Mouse (Mus musculus): Measurements from ENCODE around the gene Gtf3c3.

The Gtf3c3 gene

GRCm38 (mm10) chr1:54438340-54439079 is at the start of gene Gtf3c3:
Gene Gtf3c3, minus strand, starts transcription at chr1:54438971.
- peak; percentile 85 for DNase-seq

- DNase-seq, result no peak
Measured at GRCm38 (mm10) chr1:54484744-54485420, 46.1 kb upstream of the Gtf3c3 start.

GRCm38 (mm10) chr1:54480491-54480890 is 41.7 kb upstream of the Gtf3c3 start:
- no peak for DNase-seq

- no peak for DNase-seq
Measured at GRCm38 (mm10) chr1:54468662-54469061, 29.9 kb upstream of the Gtf3c3 start.

GRCm38 (mm10) chr1:54467366-54467765 is 28.6 kb upstream of the Gtf3c3 start:
- DNase-seq, result no peak

GRCm38 (mm10) chr1:54452116-54452515 is 13.3 kb upstream of the Gtf3c3 start:
- DNase-seq, result no peak

- no peak for DNase-seq
Measured at GRCm38 (mm10) chr1:54448833-54449232, 10.1 kb upstream of the Gtf3c3 start.

- peak; percentile 10 for DNase-seq
Measured at GRCm38 (mm10) chr1:54443641-54444040, 4.9 kb upstream of the Gtf3c3 start.

- DNase-seq, result no peak
Measured at GRCm38 (mm10) chr1:54439080-54439476, 307 bp upstream of the Gtf3c3 start.

- DNase-seq, result no peak
Measured at GRCm38 (mm10) chr1:54422195-54422750, 16.5 kb downstream of the Gtf3c3 start.

- peak; percentile 35 for DNase-seq
Measured at GRCm38 (mm10) chr1:54421670-54422069, 17.1 kb downstream of the Gtf3c3 start.

- DNase-seq, result no peak
Measured at GRCm38 (mm10) chr1:54402736-54403135, 36.0 kb downstream of the Gtf3c3 start.

GRCm38 (mm10) chr1:54384221-54384620 is 54.5 kb downstream of the Gtf3c3 start:
- no peak for DNase-seq

- DNase-seq, result peak; percentile 69
Measured at GRCm38 (mm10) chr1:54380978-54381914, 57.5 kb downstream of the Gtf3c3 start.

GRCm38 (mm10) chr1:54377506-54378051 is 61.2 kb downstream of the Gtf3c3 start:
- DNase-seq, result no peak

- DNase-seq, result no peak
Measured at GRCm38 (mm10) chr1:54356566-54356965, 82.2 kb downstream of the Gtf3c3 start.

GRCm38 (mm10) chr1:54355485-54355884 is 83.3 kb downstream of the Gtf3c3 start:
- DNase-seq, result no peak

GRCm38 (mm10) chr1:54354786-54355185 is 84.0 kb downstream of the Gtf3c3 start:
- no peak for DNase-seq

Measured in thymus, postnatal 14 days (tissue).